In the genomic region with DNA sequence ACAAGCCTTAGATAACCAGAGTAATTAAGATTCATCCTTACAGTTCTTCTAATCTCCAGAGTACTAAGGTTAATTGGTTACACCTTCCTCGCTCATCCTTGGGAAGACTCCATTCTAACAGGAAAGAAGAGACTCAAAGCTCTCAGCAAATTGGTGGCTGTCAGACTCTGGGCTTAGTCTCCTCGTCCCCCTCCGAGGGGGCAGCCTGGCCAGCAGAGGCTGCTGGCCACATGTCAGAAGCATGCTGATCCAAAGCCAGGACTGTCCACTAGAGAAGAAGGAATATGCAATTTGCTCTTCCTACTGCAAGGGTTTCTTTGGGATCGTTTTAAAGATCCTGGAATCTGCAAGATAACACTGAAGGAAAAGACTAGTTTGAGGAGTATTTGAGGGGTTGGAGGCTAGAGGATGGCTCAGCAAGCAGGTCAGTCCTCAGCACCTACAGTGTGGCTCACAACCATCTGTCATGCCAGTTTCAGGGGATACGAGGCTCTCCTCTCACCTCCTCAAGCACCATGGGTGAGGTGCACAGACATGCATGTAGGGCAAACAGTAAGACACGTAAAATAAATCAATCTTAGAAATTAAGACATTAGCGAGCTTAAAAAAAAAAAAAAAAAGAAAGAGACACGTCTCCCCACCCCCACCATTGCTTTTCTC, we compare ENCODE assay signal across 24 mouse cellular contexts.
A peak's percentile ranks its signal among the peaks of the same experiment; 100 is the strongest.
DNase-seq lines count a peak whose midpoint lies in the region; ATAC-seq and TF ChIP-seq lines count a peak whose summit lies in the region.
"Had no signal": no experiment of that assay in that cellular context is flagged by ENCODE, and none has a peak within 500 bp of the region (broad histone marks: within the 10 kb centered on the region; RNA-seq: fewer than 3 reads in every experiment).

No protein-coding gene starts in this region.

- ATAC-seq in erythroid progenitor cell, adult 5-6 weeks (replicated peaks; ENCODE audit: low FRiP score, poor library complexity, severe bottlenecking): no peak
- no peak for ATAC-seq in neural tube, embryonic 15.5 days (ENCODE audit: low FRiP score)
- ATAC-seq: forebrain, embryonic 13.5 days; inflammation-experienced regulatory T-cells, adult 6 months; Patski had no signal

- DNase-seq in layer of hippocampus, adult 2 months (ENCODE audit: low spot score in 2 of 2): no peak
- no peak for DNase-seq in layer of hippocampus, adult 9-11 months
- DNase-seq in brain, adult 2 months (ENCODE audit: low read depth, low spot score): peak; percentile 58
- DNase-seq in cerebellum, adult 11 months: peak; percentile 34
- peak; percentile 50 for DNase-seq in cerebellum, adult 9-11 months
- DNase-seq in thymus, postnatal 0 days (ENCODE audit: low spot score): no peak
- DNase-seq: B cell, adult 2 months; gastrocnemius, postnatal 14 days; heart, adult 2 months; kidney, adult 18-20 months; lung, embryonic 14.5 days; right cerebral cortex, postnatal 14 days had no signal

- WGBS in neural tube, embryonic 15.5 days: 90% methylated on average over 8 of the region's 8 CpGs

- TF ChIP-seq CTCF in layer of hippocampus, adult 2 months (conservative IDR thresholded peaks at IDR 0.05): no peak

- H3K27ac ChIP-seq in layer of hippocampus, adult 2 months: peak overlapping the region; percentile 65; the same call in 1 of the 2 replicates
- no peak overlapping the region for H3K27ac ChIP-seq in neural tube, embryonic 15.5 days (replicated peaks)
- H3K27ac ChIP-seq: embryonic facial prominence, embryonic 13.5 days; forebrain, embryonic 13.5 days; heart, adult 2 months; hindbrain, embryonic 12.5 days; liver, embryonic 14.5 days; midbrain, embryonic 10.5 days had no signal

- no peaks in the 10 kb centered on the region for H3K9me3 ChIP-seq in neural tube, embryonic 15.5 days (replicated peaks)
- H3K9me3 ChIP-seq: embryonic facial prominence, embryonic 13.5 days; forebrain, embryonic 13.5 days; hindbrain, embryonic 12.5 days; midbrain, embryonic 10.5 days had no signal

- H3K4me1 ChIP-seq in neural tube, embryonic 15.5 days: peaks cover 5% of the 10 kb centered on the region; the same call in 1 of the 2 replicates
- H3K4me1 ChIP-seq: embryonic facial prominence, embryonic 13.5 days; forebrain, embryonic 13.5 days; hindbrain, embryonic 12.5 days; midbrain, embryonic 10.5 days had no signal

- H3K4me3 ChIP-seq in layer of hippocampus, adult 2 months: no peak overlapping the region
- H3K4me3 ChIP-seq in neural tube, embryonic 15.5 days (replicated peaks): no peak overlapping the region
- H3K4me3 ChIP-seq: embryonic facial prominence, embryonic 13.5 days; erythroblast, embryonic 14.5 days; forebrain, embryonic 13.5 days; heart, adult 2 months; hindbrain, embryonic 12.5 days; midbrain, embryonic 10.5 days had no signal

- H3K4me2 ChIP-seq in neural tube, embryonic 15.5 days: no peak overlapping the region
- H3K4me2 ChIP-seq: embryonic facial prominence, embryonic 13.5 days; forebrain, embryonic 13.5 days; hindbrain, embryonic 12.5 days; lung, embryonic 14.5 days had no signal

- H3K36me3 ChIP-seq in neural tube, embryonic 15.5 days: peaks cover 11% of the 10 kb centered on the region
- H3K36me3 ChIP-seq: embryonic facial prominence, embryonic 13.5 days; G1E; midbrain, embryonic 10.5 days had no signal

- no peaks in the 10 kb centered on the region for H3K27me3 ChIP-seq in neural tube, embryonic 15.5 days (replicated peaks)
- H3K27me3 ChIP-seq: CH12.LX; embryonic facial prominence, embryonic 13.5 days; forebrain, embryonic 13.5 days; hindbrain, embryonic 12.5 days; Patski had no signal

- no peak overlapping the region for H3K9ac ChIP-seq in neural tube, embryonic 15.5 days (replicated peaks)
- H3K9ac ChIP-seq: embryonic facial prominence, embryonic 13.5 days; forebrain, embryonic 13.5 days; hindbrain, embryonic 12.5 days; liver, embryonic 14.5 days; lung, embryonic 14.5 days had no signal

Comparison
In these comparisons a context has a peak if more than half of its experiments do, and no peak if none do; other contexts are left out.
1. DNase-seq: peak in brain, adult 2 months (single experiment), cerebellum, adult 11 months (single experiment) and cerebellum, adult 9-11 months (single experiment); none in layer of hippocampus, adult 2 months (0 of 2), layer of hippocampus, adult 9-11 months (single experiment) and thymus, postnatal 0 days (single experiment).